Mouse (Mus musculus) skeletal muscle tissue, adult 2 months (tissue): Measurements from ENCODE around the gene Gpatch3.

Source experiments
- DNase-seq: peaks from one replicate; pipeline ENCODE4 v3.0.0-alpha.2; 2012; ENCODE audit warnings: low read depth, low spot score

Gpatch3 gene

GRCm38 (mm10) chr4:133574070-133574842 is at the start of gene Gpatch3:
Gene Gpatch3 (plus strand): TSS chr4:133574745.
- peak; percentile 86 for DNase-seq

GRCm38 (mm10) chr4:133527788-133528187 is 46.8 kb upstream of the Gpatch3 start:
- no peak for DNase-seq

GRCm38 (mm10) chr4:133532777-133533176 is 41.8 kb upstream of the Gpatch3 start:
- DNase-seq = no peak

GRCm38 (mm10) chr4:133536081-133536480 is 38.5 kb upstream of the Gpatch3 start:
- DNase-seq = no peak

GRCm38 (mm10) chr4:133536652-133537051 is 37.9 kb upstream of the Gpatch3 start:
- no peak for DNase-seq

GRCm38 (mm10) chr4:133545272-133546231 is 29.0 kb upstream of the Gpatch3 start, which contains the start of gene Nudc:
Gene Nudc (minus strand): TSS chr4:133545996.
- peak; percentile 90 for DNase-seq

GRCm38 (mm10) chr4:133552029-133552428 is 22.5 kb upstream of the Gpatch3 start:
- DNase-seq = no peak

GRCm38 (mm10) chr4:133552768-133553447 is 21.6 kb upstream of the Gpatch3 start, which contains the start of gene Nr0b2:
Gene Nr0b2 (plus strand): TSS chr4:133553376.
- DNase-seq = no peak

GRCm38 (mm10) chr4:133553448-133554330 is 20.9 kb upstream of the Gpatch3 start:
- no peak for DNase-seq

GRCm38 (mm10) chr4:133557041-133557717 is 17.4 kb upstream of the Gpatch3 start:
- DNase-seq = no peak

- DNase-seq = no peak
Observed at GRCm38 (mm10) chr4:133559846-133560245, 14.7 kb upstream of the Gpatch3 start.

- no peak for DNase-seq
Observed at GRCm38 (mm10) chr4:133561622-133562021, 12.9 kb upstream of the Gpatch3 start.

- DNase-seq = no peak
Observed at GRCm38 (mm10) chr4:133563123-133563571, 11.4 kb upstream of the Gpatch3 start.

- DNase-seq = no peak
Observed at GRCm38 (mm10) chr4:133567251-133567650, 7.3 kb upstream of the Gpatch3 start.

GRCm38 (mm10) chr4:133569291-133570065 is 5.1 kb upstream of the Gpatch3 start:
- no peak for DNase-seq

GRCm38 (mm10) chr4:133570066-133570466 is 4.5 kb upstream of the Gpatch3 start:
- DNase-seq = no peak

- no peak for DNase-seq
Observed at GRCm38 (mm10) chr4:133574843-133575202, 278 bp downstream of the Gpatch3 start.

GRCm38 (mm10) chr4:133577983-133578382 is 3.4 kb downstream of the Gpatch3 start:
- DNase-seq = no peak

- no peak for DNase-seq
Observed at GRCm38 (mm10) chr4:133583690-133584058, 9.1 kb downstream of the Gpatch3 start.
